Mouse (Mus musculus) cerebellum, adult 9-11 months (tissue): ENCODE measurements around the gene Psmb4.
"Not testable (repeated sequence)": the region's sequence is repeated elsewhere in the genome, so short reads cannot be mapped to it uniquely, and the experiment has no call there.

ENCODE experiments used
- DNase-seq: peaks from one replicate; pipeline ENCODE4 v3.0.0; 2022

Gene Psmb4

DNA sequence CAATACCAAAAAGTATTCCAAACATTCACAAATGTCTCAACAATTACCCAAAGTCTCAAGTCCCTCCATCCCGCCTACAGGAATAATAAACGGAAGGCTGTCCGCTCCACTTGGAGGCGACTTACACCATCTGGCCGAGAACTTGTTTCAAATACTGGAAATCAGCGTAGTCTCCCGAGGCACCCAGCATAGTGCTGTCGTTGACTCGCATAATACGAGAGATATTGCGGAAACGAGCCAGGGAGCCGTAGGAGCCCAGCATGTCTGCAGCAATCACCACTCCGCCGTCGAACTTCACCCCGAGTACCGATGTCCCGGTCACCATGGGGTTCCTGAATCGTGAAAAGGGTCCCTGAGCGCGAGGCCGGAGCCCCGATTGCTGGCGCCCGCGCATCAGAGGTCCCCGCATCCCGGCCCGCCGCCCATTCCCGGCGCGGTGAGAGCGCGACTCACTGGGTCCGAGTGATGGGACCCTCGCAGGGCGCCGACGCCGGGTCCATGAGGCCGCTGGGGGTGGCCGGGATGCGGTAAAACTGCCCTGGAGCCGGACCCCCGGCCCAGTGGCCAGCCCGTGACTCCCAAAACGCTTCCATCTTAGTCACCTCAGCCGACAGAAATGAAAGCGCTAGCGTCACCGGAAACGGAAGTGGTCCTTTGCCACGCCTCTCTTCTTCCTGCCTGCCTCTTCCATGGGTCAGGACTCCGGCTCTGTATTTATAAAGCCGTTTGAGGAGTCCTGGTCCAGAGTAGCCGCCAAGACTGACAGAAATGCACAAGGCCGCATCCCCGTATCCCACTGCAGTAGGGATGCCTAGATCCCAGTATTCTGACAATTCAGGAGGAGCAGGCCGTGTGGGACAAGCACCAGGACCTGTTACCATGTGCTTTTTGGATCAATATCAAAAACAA, at the start of gene Psmb4:
Psmb4 (minus strand) TSS at position 646 of the 909 bp plus-strand sequence.
- peak; percentile 86 for DNase-seq

DNA sequence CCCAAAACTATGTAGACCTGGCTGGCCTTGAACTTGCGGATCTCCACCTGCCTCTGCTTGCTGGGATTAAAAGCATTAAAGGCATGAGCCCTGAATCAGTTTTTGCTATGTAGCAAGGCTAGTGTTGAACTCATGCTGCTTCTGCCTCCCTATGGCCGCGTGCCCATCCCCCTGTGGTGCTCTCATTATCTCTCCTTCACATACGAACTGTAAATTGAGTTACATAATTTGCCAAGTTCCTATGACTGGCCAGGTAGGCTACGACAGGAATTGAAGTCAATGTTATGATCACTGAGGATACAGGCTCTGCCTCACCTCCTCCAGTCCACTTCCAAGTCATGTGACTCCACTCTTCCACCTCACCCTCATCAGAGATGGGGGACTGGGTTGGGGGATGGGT, 49.4 kb upstream of the Psmb4 start:
- not testable (repeated sequence) for DNase-seq

DNA sequence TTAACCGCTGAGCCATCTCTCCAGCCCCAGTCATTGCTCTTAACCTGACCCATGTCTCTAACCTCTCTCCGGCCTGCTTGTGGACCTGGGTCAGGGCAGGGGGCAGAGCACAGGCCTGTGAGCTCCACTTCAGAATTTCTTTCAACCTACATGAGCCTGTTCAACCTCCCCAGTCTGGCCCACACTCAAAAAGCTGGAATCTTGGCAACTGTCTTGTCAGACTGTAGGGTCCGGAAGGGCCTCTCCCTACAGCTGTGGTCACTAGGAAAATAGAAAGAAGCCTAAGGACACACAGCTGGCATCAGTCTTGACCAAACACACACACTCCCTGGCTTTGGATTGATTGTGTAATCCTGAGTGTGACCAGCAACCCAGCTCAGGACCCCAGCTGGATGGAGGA, 48.6 kb upstream of the Psmb4 start:
- not testable (repeated sequence) for DNase-seq

DNA sequence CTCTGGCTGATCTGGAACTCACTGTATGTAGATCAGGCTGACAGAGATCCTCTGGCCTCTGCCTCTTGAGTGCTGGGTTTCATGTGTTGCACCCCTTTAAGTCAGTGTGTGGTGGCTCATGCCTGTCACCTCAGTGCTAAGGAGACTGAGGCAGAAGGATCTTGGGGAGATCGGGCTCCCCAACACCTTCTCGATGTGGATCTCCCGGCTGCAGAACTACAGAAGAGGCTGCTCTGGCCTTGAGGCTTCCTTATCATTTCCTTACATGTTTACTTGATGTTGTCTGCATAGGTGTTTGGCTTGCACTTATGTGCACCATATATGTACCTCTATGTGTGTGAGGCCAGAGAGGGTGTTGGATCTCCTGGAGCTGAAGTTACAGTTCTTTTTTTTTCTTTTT, 47.8 kb upstream of the Psmb4 start:
- DNase-seq, result not testable (repeated sequence)

DNA sequence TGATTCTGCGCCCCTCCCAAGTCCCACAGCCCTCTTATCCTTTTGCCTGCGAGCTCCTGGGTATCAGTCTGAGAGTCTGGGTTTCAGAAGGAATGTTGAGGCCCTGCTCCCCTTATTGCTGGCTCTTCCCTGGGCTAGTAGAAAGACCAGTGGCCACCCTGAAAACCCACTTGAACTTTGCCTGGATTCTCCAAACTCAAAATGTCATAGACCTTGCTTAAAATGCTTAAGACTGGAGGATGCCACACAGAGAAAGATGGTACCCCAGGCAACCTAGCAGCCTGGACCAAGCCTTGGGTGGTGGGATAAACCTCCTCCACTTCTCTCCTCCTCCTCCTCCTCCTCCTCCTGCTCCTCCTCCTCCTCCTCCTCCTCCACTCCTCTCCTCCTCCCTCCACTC, 46.8 kb upstream of the Psmb4 start:
- not testable (repeated sequence) for DNase-seq

DNA sequence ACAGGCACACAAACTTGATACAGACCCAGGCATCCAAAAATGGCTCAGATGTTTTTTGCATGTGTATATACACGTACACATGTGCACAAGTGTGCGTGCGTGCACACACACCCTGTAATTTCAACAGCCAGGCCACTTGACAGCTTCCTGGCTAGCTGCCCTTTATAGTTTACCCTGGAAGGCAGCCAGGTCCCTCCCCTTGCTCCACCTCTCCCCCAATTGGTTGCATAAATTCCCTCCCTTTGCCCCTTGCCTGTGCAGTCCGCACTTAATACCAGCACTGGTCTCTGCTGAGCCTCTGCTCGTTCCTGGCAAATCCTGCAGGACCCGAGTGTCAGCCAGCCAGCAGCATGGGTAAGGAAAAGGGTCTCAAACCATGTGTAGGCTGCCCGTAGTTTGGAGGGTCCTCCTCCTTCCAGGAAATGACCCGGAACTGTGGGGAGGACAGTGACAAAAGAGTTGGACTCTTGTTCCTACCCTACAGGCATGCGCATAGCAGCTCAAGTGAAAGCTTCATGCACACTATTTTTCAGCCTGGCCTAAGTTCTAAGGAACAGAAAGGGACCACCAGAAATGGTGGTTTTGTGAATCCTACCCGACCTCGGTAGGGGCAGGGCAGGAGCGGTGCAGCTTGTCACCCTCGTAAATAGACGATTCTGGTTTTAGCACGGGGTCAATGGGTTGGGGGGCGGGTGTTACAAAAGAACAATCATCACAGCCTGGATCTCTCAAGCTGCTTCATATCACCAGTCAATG, 46.2 kb upstream of the Psmb4 start, which contains the start of gene Selenbp1:
Selenbp1 (plus strand) TSS at position 248 of the 756 bp plus-strand sequence.
- DNase-seq, result peak; percentile 32

DNA sequence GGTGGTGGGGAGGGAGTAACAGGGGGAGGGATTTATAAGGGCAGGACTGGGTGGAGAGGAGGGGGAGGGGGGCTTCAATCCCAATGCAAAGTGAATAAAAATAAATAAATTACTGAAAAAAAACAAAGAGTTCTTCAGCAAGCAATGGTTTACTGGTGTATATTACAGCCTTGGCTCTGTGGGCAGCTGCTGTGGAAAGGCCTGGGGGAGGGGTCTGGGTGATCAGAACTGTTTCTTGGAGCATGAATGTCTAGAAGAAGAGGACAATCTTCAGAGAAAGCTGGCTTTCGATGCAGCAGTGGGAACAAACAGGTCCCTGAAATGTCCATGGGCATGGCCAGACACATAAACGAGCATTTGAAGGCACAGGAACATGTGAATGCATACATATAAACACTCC, 45.5 kb upstream of the Psmb4 start:
- not testable (repeated sequence) for DNase-seq

DNA sequence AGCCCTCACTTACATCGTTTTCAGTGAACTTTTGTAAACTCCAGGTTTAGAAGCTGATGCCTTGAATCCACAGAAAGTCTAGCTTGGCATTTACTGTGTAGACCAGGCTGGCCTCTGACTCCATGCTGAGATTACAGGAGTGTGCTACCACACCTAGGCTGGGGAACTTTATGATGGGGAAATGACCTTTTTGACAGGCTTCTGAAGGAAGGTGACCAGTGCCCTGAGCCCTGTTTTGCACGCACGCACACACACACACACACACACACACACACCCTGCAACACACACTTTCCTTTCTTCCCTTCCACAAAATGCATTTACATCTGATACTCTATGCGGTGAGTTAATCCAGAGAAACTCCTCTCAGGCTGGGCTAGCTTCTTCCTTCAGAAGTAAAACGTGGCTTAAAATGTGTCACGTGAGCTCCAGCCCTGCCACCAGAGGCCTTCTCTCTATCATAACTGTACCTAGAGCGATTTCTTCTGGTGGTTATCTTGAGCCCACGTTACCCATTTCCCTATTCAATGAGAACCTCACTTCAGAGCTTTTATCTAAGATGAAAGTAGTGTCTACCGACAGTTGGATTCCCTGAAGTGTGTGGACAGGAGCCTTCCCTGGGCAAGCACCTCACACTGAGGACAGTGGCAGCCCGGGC, 44.8 kb upstream of the Psmb4 start:
- DNase-seq, result not testable (repeated sequence)

DNA sequence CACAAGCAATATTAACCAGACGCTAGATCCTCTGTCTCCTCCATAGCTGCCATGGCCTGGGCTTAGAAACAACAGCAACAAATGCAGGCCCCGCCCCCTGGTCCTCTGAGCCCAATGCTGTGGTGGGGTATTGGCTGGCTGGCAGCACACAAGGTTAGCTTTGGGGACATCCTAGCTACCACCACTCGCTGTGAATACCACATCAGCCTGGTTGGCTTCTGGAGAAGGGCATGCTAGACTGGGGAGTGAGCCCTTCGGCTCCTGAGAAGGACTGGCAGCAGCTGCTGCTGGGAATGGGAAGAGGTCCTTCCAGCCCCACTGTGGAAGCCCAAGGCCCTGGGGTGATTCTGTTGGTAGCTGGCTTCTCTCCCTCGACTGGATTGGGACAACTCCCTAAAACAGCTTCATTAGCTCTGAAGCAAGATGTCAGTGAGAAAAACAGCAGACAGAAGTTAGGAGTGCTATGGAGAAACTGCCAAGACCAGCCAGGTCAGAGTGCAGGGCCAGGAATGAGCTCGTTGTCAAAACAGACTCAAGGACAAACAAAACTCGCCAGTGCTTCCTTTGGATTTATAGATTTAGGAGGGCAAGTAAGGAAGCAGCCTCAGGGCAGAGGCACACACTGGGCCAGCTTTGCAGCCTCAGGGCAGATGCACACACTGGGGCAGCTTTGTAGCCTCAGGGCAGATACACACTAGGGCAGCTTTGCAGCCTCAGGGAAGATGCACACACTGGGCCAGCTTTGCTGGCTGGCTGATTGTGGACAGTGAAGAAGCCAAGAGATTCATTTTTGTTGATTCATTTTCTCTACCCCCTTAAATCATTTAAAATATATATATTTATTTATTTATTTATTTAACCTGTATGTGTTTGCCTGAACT, 43.9 kb upstream of the Psmb4 start:
- not testable (repeated sequence) for DNase-seq

DNA sequence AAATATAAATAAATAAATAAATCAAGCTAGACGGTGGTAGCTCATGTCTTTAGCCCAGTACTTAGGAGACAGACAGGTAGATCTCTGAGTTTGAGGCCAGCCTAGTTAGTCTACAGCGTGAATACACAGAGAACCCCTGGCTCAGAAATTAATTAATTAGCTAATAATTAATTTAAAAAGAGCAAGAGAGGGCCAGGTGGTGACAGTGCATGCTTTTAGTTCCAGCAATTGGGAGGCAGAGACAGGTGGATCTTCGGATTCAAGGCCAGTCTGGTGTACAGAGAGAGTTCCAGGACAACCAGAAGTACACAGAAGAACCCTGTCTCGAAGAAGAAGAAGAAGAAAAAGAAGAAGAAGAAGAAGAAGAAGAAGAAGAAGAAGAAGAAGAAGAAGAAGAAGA, 42.2 kb upstream of the Psmb4 start:
- not testable (repeated sequence) for DNase-seq

DNA sequence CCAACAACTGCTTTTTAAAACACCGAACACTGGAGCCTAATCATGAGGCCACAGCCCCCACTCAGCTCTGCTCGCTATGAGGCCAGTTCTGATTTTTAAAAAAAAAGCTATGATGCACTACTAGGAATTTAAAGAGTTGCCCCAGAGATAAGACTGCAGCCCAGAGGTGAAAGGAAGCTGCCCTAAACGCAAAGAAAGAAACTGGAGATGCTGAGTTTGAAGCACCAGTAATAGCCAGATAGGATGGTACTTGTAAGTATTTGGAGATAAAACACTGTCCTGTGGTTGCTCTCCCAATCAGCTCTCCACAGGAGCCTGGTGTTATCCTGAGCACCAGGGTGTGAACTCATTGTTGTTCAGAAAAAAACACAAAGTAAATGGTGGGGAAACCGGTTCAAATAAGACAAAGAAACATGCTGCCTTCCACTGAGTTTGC, 39.6 kb upstream of the Psmb4 start:
- DNase-seq, result not testable (repeated sequence)

DNA sequence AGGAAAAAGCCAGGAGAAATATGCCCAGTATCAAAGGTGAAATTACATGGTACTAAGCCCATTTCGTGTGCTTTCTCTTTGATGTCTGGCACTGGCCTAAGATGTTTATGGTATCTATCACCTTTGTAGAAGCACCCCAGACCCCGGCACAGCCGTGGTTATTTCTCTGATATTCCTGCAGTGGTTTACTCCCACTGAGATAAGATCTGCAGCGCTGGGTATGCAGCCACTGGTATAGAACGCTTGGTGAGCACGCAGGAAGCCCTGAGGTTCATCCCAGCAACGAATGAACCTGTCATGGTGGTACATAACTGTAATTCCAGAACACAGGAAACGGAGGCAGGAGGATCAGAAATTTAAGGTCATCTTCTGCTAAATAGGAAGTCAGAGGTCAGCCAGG, 37.9 kb upstream of the Psmb4 start:
- no peak for DNase-seq

DNA sequence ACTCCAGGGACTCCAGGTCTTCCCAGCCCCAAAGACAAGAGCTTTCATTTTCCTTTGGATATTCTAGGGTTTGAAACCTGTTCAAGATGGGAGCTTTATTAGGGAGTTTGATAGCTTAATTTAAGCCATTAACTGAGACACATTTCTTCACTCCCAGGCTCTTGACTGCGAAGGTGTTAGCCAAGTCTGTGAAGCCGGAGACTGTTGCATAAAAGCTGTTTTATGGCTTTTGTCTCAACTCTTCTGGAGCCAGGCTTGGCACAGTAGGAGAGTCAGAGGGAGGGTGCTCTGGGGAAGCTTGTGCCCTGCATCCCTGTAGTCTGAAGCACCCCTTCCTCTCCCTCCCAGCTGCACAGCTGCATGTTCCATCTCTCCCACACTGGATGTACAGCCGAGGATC, 35.6 kb upstream of the Psmb4 start:
- no peak for DNase-seq

DNA sequence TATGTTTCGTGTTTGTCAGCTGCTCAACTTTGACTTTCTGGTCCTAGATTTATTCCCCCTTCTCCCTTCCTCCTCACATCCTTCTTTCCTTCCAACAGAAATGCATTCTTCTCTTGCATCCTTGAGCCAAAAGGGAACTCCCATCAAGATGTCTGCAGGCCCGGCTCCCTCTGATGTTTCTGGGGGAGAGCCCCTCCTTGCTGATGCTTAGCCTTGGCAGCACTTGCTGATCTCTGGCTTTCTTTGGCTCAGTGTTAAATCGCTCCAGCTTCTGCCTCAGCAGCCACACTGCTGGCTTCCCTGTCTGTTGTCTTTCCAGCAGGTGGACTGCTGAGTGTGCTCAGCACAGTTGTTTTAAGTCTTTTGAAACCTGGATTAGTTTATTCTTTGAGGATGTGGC, 34.3 kb upstream of the Psmb4 start:
- no peak for DNase-seq

DNA sequence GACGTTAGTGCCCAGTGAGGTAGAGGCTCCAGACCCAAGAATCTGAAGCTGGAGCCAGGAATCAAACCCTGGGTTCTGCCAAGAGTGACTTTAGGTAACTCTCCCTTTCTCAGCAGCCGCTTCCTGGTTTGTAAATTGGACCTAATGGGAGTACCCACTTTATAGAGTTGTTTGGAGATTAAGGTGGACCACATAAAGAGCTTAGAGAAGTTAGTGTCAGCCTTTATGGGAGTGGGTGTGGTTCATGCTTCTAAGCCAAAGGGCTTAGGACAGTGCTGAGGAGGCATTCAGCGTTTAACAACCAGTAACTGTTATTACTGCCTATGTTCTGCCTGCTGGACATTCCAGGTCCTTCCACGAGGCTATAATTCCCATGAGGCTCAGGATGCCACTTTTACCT, 32.1 kb upstream of the Psmb4 start:
- no peak for DNase-seq

DNA sequence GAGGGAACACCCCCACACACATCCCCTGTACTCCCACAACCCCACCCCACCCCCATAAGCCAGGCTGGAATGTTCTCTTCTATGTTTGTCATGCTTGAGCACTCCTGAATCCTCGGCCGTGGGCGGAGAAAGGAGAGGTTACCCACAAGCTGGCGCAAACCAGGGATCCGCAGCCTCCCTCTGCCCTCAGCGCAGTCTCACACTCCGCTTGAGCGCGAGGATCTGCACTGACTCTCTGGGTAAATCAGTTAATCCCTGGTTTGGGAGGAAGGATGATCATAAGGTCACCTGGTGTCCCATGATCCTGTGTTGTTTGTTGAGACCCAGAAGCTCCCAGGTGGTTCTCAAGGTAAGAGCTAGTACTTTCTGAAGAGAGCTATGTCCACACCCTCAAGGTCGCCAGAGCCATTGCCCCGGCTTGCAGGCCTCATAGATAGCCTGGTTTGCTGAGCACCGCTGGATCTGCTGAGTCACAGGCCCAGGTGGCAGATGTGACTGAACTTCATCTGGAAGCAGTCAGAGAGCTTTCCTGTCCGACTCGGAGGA, 31.1 kb upstream of the Psmb4 start:
- DNase-seq, result no peak

DNA sequence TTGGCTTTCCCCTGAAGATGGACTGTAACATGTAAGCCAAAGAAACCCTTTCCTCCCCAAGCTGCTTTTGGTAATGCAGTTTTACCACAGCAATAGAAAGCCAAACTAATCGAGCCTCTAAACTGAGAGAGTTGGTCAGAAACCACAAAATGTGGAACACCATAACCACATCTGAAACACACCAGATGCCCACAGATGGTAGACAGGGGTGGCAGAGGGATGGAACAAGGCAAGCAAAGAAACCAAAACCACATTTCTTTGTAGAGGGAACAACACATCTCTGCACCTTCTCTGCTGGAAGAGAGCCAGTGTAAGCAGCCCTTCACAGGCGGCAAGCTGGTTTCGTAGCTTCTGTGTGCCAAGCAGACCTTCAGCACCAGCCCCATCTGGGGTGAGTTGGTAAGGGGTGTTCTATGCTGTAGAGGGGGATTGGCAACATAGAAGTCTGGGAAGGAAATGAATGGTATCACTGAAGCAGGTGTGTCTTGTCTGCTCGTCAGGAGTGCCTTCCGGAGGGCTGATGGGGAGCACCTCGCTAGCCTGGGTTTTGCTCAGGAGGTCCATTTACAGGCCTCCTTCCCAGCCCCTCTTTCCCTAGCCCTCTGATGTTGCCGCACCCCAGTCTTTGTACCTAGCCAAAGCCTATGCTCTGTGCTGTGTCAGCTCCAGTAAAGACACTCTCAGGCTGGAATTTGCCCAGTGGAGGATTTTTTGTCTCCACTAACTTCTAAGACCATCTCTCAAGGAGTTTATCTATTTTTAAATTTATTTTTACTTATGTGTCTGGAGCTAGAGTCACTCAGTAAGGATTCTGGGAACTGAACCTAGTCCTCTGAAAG, 29.4 kb upstream of the Psmb4 start:
- DNase-seq, result no peak

DNA sequence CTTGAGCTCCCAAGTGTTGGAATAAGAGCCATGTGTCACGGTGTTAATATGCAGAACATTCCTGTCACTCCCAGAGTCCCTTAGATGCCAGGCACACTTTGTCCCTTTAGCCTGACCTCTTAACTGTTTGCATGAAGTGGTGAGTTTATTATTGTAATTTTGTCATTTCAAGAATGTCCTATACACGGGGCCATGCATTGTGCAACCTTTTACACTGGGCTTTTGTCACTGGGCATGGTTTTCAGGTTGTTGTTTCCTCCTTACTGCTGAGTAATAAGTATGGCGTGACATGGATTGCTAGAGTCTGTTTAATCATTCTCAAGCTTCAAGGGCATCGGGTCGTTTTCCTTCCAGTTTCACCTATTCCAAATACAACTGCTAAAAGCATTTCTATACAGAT, 27.0 kb upstream of the Psmb4 start:
- no peak for DNase-seq

DNA sequence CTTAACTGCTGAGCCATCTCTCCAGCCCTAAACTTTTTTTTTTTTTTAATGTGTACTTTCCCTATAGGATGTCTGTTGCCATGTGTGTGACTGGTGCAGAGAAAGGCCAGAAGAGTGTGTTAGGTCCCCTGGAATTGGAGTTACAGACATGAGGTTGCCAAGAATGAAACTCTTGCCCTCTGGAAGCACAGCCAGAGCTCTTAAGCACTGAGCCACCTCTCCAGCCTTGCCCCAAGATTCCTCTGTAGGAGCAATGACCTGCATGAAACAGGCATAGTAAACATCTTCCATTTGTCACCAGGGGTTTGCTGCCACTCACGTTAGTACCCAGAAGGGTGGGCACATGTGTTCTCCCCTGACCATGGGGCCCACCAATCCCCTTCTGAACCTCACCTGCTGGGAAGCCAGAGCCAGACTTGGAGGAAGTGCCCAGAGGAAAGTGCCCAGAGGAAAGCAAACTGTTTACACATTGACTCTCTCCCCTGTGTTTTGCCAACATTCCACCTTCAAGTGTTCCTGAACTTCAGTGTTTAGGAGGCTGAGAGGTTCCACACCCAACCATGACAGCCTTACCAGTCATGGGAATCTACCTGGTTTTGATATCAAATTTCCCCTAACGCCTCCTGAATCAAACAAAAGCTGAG, 24.4 kb upstream of the Psmb4 start:
- DNase-seq, result no peak

DNA sequence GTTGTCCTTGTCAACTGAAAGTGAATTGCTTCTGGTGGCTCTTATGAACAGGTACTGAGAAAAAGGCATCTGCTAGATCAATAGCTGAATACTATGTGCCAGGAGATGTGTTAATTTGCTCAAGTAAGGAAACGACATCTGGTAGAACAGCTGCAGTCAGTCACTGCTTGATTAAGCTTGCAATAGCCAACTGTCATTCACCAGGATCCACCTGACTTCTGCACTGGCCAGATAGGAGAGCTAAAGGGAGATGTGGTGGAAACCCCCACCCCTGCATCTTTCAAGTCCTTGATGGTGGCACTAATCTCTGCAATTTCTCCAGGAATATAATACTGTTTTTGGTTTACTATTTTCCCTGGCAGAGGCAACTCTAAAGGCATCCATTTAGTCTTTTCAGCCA, 19.7 kb upstream of the Psmb4 start:
- DNase-seq, result no peak

DNA sequence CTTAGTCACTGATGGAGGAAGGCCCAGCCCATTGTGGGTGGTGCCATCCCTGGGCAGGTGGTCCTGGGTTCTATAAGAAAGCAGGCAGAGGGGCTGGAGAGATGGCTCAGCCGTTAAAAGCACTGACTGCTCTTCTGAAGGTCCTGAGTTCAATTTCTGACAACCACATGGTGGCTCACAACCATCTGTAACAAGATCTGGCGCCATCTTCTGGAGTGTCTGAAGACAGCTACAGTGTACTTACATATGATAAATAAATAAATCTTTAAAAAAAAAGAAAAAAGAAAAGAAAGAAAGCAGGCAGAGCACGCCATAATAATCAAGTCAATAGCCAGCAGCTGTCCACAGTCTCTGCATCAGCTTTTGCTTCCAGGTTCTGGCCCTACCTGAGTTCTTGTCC, 18.0 kb upstream of the Psmb4 start:
- DNase-seq, result not testable (repeated sequence)
